Mouse (Mus musculus) thymus, adult 2 months (tissue): ENCODE results near the gene Pip4k2a.

Source experiments
- CTCF ChIP-seq: fragments of 200-500 bp; IDR thresholded peaks from 2 replicates; pipeline ENCODE4 v1.5.1; 2012; ENCODE audit warnings: mild to moderate bottlenecking, control low read depth, low read length, moderate library complexity, borderline replicate concordance; ENCODE audit not compliant: control insufficient read depth, poor library complexity, insufficient read depth; ENCODE audit errors: extremely low read depth
- POLR2A ChIP-seq: fragments of 200-500 bp; IDR thresholded peaks from 2 replicates; pipeline ENCODE4 v1.6.1; 2012; ENCODE audit warnings: mild to moderate bottlenecking, low read length, control low read depth, moderate library complexity; ENCODE audit not compliant: control insufficient read depth, poor library complexity, insufficient read depth; ENCODE audit errors: extremely low read depth

DNA sequence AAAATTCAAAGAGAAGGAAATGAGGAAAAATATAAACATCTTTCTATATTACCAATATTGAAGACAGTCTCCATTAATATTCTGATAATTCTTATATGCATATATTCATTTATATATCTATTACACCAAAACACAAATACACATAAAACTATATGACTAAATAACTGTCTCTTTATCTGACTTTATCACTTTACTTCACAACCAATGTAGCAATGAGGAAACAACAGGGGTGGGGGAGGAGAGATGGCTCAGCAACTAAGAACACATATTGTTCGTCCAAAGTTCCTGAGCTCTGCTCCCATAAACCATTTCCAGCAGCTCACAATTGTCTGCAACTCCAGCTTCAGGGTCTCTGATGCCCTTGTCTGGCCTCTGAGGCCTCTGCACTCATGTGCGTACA, 47.2 kb downstream of the Pip4k2a start:
- TF ChIP-seq POLR2A (no peak), CTCF (no peak)
